Mouse (Mus musculus): ENCODE data around the gene Ralgapa1.

- peak; percentile 47; the same call in 1 of the 2 replicates for TF ChIP-seq CTCF (IDR thresholded peaks at IDR 0.05; ENCODE audit: extremely low read depth, insufficient read depth, insufficient read length, insufficient replicate concordance)
- no peak for TF ChIP-seq POLR2A (IDR thresholded peaks at IDR 0.05; ENCODE audit: low read depth, low read length)
Observed at GRCm38 (mm10) chr12:55778301-55778700, 42.7 kb downstream of the Ralgapa1 start.

Data from spleen, adult 2 months (tissue).